Mouse (Mus musculus): ENCODE data around the gene Spag9. TPM values are rescaled to one million over a fixed set of nuclear protein-coding genes. Genes with fewer than 3 reads are reported as not detected.
A peak's percentile ranks its signal among the peaks of the same experiment; 100 is the strongest.

Spag9 gene
- polyA plus RNA-seq, 1 experiment from 2014 or later: 101 TPM

DNA sequence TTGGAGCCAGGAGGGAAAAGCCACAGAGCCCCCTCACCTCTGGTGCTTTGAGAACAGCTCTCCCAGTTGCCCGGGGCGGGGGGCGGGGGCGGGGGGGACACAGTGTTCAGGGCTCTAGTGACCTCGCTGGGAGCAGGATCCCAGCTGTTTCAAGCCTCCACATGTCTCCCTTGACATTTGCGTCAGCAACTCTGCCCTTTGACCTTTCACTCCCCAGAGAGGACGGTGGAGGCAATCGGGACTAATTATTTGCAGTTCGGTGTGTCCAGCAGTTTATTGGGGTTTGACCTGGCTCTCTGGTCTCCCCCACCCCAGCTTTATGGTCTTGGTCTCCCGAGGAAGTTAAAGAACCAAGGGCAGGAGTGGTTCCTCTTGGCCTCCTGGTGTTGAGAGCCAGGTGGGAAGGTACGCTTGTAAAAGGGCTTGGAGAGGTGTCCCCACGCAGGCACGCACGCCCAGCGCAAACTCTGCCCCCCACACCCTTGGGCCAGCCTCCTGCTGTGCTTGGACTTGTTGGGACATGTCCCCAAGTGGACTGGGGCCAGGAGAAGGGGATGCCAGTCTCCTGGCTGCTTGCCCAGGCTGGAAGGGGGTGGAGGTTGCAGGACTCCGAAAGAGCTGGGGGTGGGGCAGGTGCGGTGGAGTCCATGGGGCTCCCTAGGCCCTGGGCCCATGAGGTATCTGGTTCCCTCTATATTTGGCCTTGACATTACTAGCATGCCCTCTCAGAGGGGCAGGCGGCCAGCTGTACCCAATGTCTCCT is 138.4 kb downstream of the Spag9 start:
- WGBS: 54% methylated on average over 18 of the region's 18 CpGs
- Histone ChIP-seq H3K4me2 (ENCODE audit: low read depth, low read length, severe bottlenecking) (no peak overlapping the region), H3K36me3 (ENCODE audit: control insufficient read depth, insufficient read depth, low read length) (no peaks in the 10 kb centered on the region), H3K27ac (ENCODE audit: low read depth, low read length) (no peak overlapping the region), H3K4me3 (ENCODE audit: low read depth, low read length) (no peak overlapping the region), H3K27me3 (ENCODE audit: control insufficient read depth, insufficient read depth, low read length) (no peaks in the 10 kb centered on the region), H3K9me3 (ENCODE audit: control insufficient read depth, low read length) (no peaks in the 10 kb centered on the region), H3K9ac (ENCODE audit: low read length) (no peak overlapping the region), H3K4me1 (replicated peaks; ENCODE audit: control insufficient read depth, insufficient read depth, low read length) (peaks cover 8% of the 10 kb centered on the region; the same call in 1 of the 2 replicates)
- ATAC-seq (replicated peaks; ENCODE audit: low FRiP score): peak; percentile 13; the same call in 1 of the 2 replicates
- DNase-seq (ENCODE audit: low spot score): peak; percentile 56

DNA sequence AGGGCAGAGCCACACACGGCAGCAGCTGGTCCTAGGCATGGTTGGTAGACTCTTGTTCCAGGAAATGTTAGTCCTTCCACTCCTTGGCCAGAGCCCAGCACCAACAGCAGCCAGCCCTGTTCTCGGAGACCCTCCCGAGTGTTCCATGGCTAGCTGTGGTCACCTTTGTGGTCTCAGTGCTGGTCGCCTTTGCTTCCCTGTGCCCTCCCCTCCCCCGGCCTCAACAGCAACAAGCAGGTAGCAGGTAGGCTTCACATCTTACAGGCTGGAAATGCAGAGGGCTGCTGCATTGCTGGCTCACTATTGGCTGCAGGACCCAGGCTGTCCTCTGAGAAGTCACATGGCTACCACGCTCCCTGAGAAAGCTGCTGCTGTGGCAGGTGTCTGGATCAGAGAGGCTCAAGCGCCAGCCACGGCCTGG is 139.7 kb downstream of the Spag9 start:
- DNase-seq (ENCODE audit: low spot score): peak; percentile 49
- H3K27ac ChIP-seq (ENCODE audit: low read depth, low read length): no peak overlapping the region
- 74% methylated on average over 8 of the region's 8 CpGs for WGBS
- no peaks in the 10 kb centered on the region for H3K9me3 ChIP-seq (ENCODE audit: control insufficient read depth, low read length)
- H3K4me1 ChIP-seq (replicated peaks; ENCODE audit: control insufficient read depth, insufficient read depth, low read length): peaks cover 6% of the 10 kb centered on the region; the same call in 1 of the 2 replicates
- no peaks in the 10 kb centered on the region for H3K36me3 ChIP-seq (ENCODE audit: control insufficient read depth, insufficient read depth, low read length)
- no peak overlapping the region for H3K4me2 ChIP-seq (ENCODE audit: low read depth, low read length, severe bottlenecking)
- no peaks in the 10 kb centered on the region for H3K27me3 ChIP-seq (ENCODE audit: control insufficient read depth, insufficient read depth, low read length)
- no peak overlapping the region for H3K4me3 ChIP-seq (ENCODE audit: low read depth, low read length)
- no peak overlapping the region for H3K9ac ChIP-seq (ENCODE audit: low read length)
- no peak for ATAC-seq (replicated peaks; ENCODE audit: low FRiP score)

GRCm38 (mm10) chr11:94136656-94137055 is 140.8 kb downstream of the Spag9 start:
- Histone ChIP-seq H3K4me2 (ENCODE audit: low read depth, low read length, severe bottlenecking) (no peak overlapping the region), H3K27me3 (ENCODE audit: control insufficient read depth, insufficient read depth, low read length) (no peaks in the 10 kb centered on the region), H3K9ac (ENCODE audit: low read length) (no peak overlapping the region), H3K4me1 (replicated peaks; ENCODE audit: control insufficient read depth, insufficient read depth, low read length) (peaks cover 6% of the 10 kb centered on the region; the same call in 1 of the 2 replicates), H3K36me3 (ENCODE audit: control insufficient read depth, insufficient read depth, low read length) (no peaks in the 10 kb centered on the region), H3K4me3 (ENCODE audit: low read depth, low read length) (no peak overlapping the region), H3K9me3 (ENCODE audit: control insufficient read depth, low read length) (no peaks in the 10 kb centered on the region), H3K27ac (ENCODE audit: low read depth, low read length) (no peak overlapping the region)
- DNase-seq (ENCODE audit: low spot score): peak; percentile 47
- no peak for ATAC-seq (replicated peaks; ENCODE audit: low FRiP score)
- 70% methylated on average over 7 of the region's 7 CpGs for WGBS

DNA sequence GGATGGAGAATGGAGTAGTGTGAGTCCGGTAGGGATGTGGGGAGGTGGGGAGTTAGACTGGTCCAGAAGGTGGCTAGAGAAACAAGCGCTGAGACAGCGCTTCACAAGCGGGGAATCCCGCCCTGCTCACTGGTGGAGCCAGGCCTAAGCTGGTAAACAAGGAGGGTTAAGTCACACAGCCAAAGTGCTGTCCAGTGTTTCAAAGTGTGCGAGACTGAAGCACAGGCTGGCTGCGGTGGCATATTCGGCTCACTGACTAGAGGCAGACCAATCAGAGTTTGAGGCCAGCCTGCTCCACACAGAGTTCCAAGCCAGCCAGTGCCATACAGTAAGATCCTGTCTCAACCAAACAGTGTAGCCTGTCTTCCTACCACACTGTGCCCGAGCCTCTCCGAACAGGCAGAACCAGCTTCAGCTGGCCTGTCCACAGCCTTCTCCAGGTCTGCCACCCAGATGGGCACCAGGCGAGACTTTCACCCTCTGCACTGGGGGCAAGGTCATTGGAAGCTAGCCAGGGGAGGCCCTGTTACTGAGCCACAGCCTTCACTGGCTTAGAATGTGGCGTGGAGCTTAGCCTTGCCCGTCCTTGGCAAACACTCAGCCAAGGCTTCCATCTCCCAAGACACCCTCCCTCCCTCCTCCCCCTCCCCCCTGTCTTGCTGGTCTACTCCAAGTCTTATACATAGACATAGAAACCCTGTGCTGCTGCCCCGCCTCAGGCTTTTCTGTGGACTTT is 141.6 kb downstream of the Spag9 start:
- DNase-seq (ENCODE audit: low spot score) (peak; percentile 45), ATAC-seq (replicated peaks; ENCODE audit: low FRiP score) (no peak)
- Histone ChIP-seq H3K9me3 (ENCODE audit: control insufficient read depth, low read length) (no peaks in the 10 kb centered on the region), H3K4me2 (ENCODE audit: low read depth, low read length, severe bottlenecking) (no peak overlapping the region), H3K36me3 (ENCODE audit: control insufficient read depth, insufficient read depth, low read length) (no peaks in the 10 kb centered on the region), H3K4me1 (replicated peaks; ENCODE audit: control insufficient read depth, insufficient read depth, low read length) (peaks cover 6% of the 10 kb centered on the region; the same call in 1 of the 2 replicates), H3K4me3 (ENCODE audit: low read depth, low read length) (no peak overlapping the region), H3K9ac (ENCODE audit: low read length) (no peak overlapping the region), H3K27me3 (ENCODE audit: control insufficient read depth, insufficient read depth, low read length) (no peaks in the 10 kb centered on the region), H3K27ac (ENCODE audit: low read depth, low read length) (no peak overlapping the region)
- WGBS: 81% methylated on average over 14 of the region's 14 CpGs

GRCm38 (mm10) chr11:94138411-94139231 is 142.7 kb downstream of the Spag9 start:
- H3K4me3 ChIP-seq (ENCODE audit: low read depth, low read length): no peak overlapping the region
- H3K9me3 ChIP-seq (ENCODE audit: control insufficient read depth, low read length): no peaks in the 10 kb centered on the region
- H3K4me1 ChIP-seq (replicated peaks; ENCODE audit: control insufficient read depth, insufficient read depth, low read length): peaks cover 5% of the 10 kb centered on the region; the same call in 1 of the 2 replicates
- WGBS: 65% methylated on average over 24 of the region's 24 CpGs
- H3K9ac ChIP-seq (ENCODE audit: low read length): no peak overlapping the region
- peak; percentile 50 for DNase-seq (ENCODE audit: low spot score)
- H3K4me2 ChIP-seq (ENCODE audit: low read depth, low read length, severe bottlenecking): no peak overlapping the region
- no peaks in the 10 kb centered on the region for H3K36me3 ChIP-seq (ENCODE audit: control insufficient read depth, insufficient read depth, low read length)
- H3K27ac ChIP-seq (ENCODE audit: low read depth, low read length): no peak overlapping the region
- no peak for ATAC-seq (replicated peaks; ENCODE audit: low FRiP score)
- no peaks in the 10 kb centered on the region for H3K27me3 ChIP-seq (ENCODE audit: control insufficient read depth, insufficient read depth, low read length)

- H3K27me3 ChIP-seq (ENCODE audit: control insufficient read depth, insufficient read depth, low read length): no peaks in the 10 kb centered on the region
- no peak overlapping the region for H3K9ac ChIP-seq (ENCODE audit: low read length)
- H3K36me3 ChIP-seq (ENCODE audit: control insufficient read depth, insufficient read depth, low read length): no peaks in the 10 kb centered on the region
- no peaks in the 10 kb centered on the region for H3K9me3 ChIP-seq (ENCODE audit: control insufficient read depth, low read length)
- 75% methylated on average over 5 of the region's 5 CpGs for WGBS
- DNase-seq (ENCODE audit: low spot score) (no peak), ATAC-seq (replicated peaks; ENCODE audit: low FRiP score) (no peak)
- H3K27ac ChIP-seq (ENCODE audit: low read depth, low read length): no peak overlapping the region
- H3K4me1 ChIP-seq (replicated peaks; ENCODE audit: control insufficient read depth, insufficient read depth, low read length): 0 out of 2 replicates have a peak, but pooled peaks cover under 1% of the 10 kb centered on the region
- no peak overlapping the region for H3K4me2 ChIP-seq (ENCODE audit: low read depth, low read length, severe bottlenecking)
- no peak overlapping the region for H3K4me3 ChIP-seq (ENCODE audit: low read depth, low read length)
These were observed 143.3 kb downstream of the Spag9 start for GRCm38 (mm10) chr11:94139232-94139620.

GRCm38 (mm10) chr11:94140540-94140939 is 144.6 kb downstream of the Spag9 start:
- Histone ChIP-seq H3K4me1 (replicated peaks; ENCODE audit: control insufficient read depth, insufficient read depth, low read length) (no peaks in the 10 kb centered on the region), H3K27ac (ENCODE audit: low read depth, low read length) (no peak overlapping the region), H3K4me3 (ENCODE audit: low read depth, low read length) (no peak overlapping the region), H3K9ac (ENCODE audit: low read length) (no peak overlapping the region), H3K36me3 (ENCODE audit: control insufficient read depth, insufficient read depth, low read length) (no peaks in the 10 kb centered on the region), H3K9me3 (ENCODE audit: control insufficient read depth, low read length) (no peaks in the 10 kb centered on the region), H3K27me3 (ENCODE audit: control insufficient read depth, insufficient read depth, low read length) (no peaks in the 10 kb centered on the region), H3K4me2 (ENCODE audit: low read depth, low read length, severe bottlenecking) (no peak overlapping the region)
- ATAC-seq (replicated peaks; ENCODE audit: low FRiP score): no peak
- 84% methylated on average over 3 of the region's 3 CpGs for whole genome bisulfite sequencing
- no peak for DNase-seq (ENCODE audit: low spot score)

DNA sequence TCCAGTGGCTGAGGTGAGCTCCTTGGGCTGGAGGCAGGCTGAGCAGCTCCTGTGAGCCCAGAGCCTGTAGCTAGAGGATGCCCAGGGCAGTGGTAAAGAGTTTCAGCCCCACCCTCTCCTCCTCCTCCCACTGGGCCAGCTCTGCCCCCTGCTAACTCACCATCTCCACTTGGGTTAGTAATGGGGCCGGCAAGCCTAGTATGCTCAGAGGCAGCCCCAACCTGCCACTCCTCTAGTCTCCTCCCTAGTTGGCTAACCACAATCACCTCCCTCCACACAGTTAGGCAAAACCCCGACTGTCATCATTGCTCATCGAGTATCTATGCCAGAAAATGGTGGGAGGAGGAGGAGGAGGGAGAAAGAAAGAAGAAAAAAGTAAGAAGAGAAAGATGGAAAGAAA is 145.7 kb downstream of the Spag9 start:
- no peak overlapping the region for H3K27ac ChIP-seq (ENCODE audit: low read depth, low read length)
- no peaks in the 10 kb centered on the region for H3K4me1 ChIP-seq (replicated peaks; ENCODE audit: control insufficient read depth, insufficient read depth, low read length)
- H3K27me3 ChIP-seq (ENCODE audit: control insufficient read depth, insufficient read depth, low read length): no peaks in the 10 kb centered on the region
- ATAC-seq (replicated peaks; ENCODE audit: low FRiP score) (no peak), DNase-seq (ENCODE audit: low spot score) (no peak)
- 62% methylated on average over 3 of the region's 3 CpGs for WGBS
- no peak overlapping the region for H3K9ac ChIP-seq (ENCODE audit: low read length)
- H3K9me3 ChIP-seq (ENCODE audit: control insufficient read depth, low read length): no peaks in the 10 kb centered on the region
- H3K4me2 ChIP-seq (ENCODE audit: low read depth, low read length, severe bottlenecking): no peak overlapping the region
- H3K36me3 ChIP-seq (ENCODE audit: control insufficient read depth, insufficient read depth, low read length): no peaks in the 10 kb centered on the region
- no peak overlapping the region for H3K4me3 ChIP-seq (ENCODE audit: low read depth, low read length)
